Mouse (Mus musculus): ENCODE data around the gene Fyb2.

Gene Fyb2

DNA sequence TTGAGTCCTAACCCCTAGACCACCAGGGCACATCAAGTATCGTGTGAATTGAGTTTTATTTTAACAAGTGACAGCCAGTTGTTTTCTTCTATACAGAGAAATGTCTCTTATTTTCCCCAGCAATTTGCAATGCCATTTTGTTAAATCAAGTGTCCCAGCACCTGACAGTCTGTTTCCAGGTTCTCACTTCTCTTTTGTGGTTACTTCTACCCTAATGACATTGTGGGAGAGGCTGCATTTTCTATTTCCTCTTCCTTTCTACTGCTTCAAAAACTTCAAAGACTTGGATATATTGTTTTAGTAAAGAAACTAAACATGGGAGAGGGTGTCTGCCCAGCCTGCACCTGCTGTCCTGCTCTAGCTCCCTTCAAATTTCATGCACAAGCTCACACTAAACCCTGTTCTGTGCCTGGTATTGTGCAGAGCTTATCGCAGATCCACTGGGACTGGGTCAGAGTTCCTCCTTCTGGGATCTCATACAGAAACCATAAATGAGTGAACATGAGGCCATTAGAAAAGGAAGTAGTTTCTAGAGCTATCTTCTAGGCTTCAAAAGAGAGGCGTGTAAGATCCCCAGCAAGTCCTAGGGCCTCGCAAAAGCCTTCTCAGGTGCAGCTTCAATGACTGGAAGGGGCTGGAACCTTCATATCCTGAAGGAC, 94.2 kb downstream of the Fyb2 start:
- no peak for DNase-seq (ENCODE audit: low spot score in 2 of 2)

DNA sequence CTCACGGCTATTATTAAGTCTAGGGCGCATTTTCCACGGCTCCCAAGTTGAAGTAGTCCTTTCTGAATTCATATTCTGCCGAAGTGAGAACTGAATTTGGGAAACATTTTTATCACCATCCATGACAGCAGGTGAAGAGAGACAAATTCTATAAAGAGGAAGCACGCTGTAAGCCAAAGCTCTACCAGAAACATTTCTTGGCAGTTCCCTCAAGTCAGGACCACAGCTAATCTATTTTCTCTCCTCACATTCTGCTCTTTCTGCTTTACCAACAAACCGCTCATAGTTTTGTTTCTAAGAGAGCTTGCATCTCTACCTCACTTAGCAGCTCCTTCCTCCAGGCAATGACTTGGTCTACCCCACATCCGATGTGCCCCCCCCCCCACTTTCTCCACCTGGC, 100.5 kb downstream of the Fyb2 start:
- DNase-seq (ENCODE audit: low spot score in 2 of 2): no peak

DNA sequence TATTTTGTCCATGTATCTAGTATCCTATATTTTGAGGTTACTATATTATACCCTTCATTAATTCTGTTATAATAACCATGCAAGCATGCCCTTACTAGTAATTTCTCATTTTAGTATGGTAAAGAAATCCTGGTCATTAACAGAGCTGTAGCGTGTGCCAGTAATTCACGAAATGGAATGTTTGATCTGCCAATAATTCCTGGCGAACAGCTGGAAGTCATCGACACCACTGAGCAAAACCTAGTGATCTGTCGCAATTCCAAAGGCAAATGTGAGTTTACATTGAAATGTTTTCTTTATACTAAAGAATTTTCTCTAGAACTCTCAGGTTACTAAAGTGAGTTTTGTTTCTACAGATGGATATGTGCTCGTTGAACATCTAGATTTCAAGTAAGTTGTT, 102.2 kb downstream of the Fyb2 start:
- DNase-seq (ENCODE audit: low spot score in 2 of 2): no peak

DNA sequence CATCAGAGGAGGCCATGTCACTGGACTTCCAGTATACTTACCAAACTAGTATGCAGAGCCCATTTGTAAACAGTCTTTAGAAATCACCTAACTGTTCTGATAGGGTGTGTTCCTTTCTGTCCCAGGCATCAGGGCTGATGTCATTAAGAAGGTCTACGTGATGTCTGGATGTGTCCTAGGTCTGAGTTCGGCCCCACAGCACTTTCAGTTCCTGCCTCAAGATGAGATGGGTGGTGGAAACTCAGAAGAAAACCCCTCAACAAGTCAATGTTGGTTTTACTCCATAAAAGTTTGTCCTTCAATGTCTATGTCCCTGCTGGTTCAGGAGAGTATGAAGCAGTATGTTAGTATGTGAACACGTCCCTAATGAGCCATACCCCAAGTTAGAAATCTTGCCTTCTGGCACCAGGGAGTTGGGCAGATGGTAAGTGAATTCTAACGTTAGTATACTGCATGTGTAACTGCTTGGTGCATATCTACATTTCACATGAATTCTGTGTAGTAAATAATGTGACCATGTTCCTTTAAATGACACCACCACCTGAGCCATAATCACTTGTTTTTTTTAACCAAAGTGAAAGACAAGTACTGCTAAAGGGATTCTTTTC, 102.9 kb downstream of the Fyb2 start:
- DNase-seq (ENCODE audit: low spot score in 2 of 2): no peak

DNA sequence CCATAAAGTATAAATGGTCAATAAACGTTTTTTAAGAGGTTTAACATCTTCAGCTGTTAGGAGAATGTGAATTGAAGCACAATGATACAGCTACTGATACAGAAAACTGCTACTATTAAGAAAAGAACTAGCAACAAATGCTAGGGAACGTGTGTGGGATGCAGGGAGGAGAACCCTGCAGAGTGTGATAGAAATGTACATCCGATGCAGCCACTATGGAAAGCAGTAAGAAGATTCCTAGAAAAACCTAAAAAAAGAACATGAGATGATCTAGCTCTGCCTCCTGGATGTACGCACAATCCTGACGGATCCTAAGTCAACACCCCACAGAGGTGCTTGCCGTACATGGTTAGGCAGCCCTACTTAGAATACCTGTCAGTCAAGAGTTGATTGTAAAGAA, 114.0 kb downstream of the Fyb2 start:
- DNase-seq (ENCODE audit: low spot score in 2 of 2): no peak

DNA sequence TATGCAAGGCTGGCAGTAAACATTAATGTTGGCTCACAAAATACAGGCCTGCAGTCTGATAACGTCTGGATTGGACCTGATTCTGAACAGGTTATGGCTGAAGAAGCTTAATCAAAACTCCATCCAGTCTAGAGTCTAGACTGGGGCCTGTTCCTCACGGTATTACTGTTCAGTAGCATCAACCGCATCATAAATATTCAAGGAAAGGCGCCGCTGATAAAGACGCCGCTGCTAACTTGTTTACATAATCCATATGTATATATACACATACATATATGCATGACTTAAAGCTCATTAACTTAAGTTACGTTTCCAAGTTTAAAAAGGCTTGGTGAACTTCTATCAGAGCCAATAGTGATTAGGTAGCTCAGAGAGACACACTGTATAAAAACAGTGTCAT, 117.8 kb downstream of the Fyb2 start:
- no peak for DNase-seq (ENCODE audit: low spot score in 2 of 2)

DNA sequence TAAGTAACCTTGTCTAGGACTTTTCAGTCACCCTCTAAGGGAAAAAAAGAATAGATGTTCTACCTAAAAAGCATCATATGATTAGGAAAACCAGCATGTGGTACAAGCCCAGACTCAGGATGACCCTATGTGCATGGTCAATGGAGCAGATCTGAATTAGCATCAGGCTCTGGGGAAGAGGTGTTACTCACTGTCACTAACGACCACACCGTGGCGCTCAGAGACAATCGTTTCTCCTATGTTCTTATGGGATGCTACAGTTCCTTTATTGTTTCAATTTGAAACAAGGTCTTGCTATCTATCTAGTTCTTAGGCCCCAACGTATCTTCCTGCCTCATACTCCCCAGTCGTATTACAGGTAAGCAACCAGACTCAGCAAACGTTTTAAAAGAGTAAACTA, 119.9 kb downstream of the Fyb2 start:
- no peak for DNase-seq (ENCODE audit: low spot score in 2 of 2)

DNA sequence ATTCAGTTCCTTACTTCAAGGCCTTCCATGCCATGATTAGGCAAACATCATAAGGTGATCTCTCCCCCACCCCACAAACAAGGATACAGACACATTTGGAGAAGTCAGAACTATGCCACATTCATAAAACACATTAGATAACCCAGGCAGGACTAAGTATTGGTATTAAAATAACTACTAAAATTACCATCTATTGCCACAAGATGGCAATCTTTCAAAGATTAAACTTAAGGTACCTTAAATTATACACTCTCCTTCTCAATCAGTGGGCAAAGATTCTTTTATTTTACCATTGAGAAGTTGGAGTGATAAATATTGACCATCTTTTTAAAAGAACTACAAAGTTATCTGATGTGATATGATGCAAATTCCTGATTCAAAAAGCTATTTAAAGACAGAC, 121.0 kb downstream of the Fyb2 start:
- no peak for DNase-seq (ENCODE audit: low spot score in 2 of 2)

DNA sequence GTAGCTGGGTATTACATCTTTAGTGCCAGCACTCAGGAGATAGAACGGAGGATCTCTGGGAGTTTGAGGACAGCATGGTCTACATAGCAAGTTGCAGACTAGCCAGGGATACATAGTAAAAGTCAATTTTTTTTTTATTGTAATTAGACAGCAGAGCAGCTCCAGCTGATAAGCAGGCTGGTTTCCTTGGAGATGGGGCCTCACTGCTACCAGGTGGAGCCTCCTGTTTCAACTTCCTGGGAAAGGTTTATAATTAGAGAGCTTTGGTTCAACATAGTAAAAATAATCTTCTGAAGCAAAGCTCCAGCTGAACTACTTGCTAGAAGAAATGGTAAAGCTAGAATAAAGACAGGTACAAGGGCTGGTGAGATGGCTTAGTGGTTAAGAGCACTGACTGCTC, 136.8 kb downstream of the Fyb2 start:
- DNase-seq (ENCODE audit: low spot score in 2 of 2): no peak

DNA sequence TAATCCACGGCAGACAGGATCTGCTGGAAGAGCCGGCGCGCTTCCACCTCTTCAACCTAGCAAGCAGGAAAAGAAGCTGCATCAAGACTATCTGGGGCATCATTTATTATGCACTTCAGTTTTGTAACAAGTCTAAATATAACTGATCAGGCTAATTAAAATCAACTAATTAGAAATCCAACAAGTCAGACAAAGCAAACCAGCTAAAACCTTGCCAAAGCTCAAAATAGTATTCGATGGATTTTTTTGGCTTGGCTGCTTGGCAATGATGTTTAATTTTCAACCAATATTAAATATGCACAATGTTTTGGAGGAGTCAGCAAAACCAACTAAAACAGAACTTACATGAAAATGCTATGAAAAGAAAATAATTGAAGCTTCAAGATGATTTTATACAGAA, 138.0 kb downstream of the Fyb2 start:
- no peak for DNase-seq (ENCODE audit: low spot score in 2 of 2)

All from heart, adult 9 months (tissue).